ENCODE assay signal across 7 mouse cellular contexts in the genomic region with DNA sequence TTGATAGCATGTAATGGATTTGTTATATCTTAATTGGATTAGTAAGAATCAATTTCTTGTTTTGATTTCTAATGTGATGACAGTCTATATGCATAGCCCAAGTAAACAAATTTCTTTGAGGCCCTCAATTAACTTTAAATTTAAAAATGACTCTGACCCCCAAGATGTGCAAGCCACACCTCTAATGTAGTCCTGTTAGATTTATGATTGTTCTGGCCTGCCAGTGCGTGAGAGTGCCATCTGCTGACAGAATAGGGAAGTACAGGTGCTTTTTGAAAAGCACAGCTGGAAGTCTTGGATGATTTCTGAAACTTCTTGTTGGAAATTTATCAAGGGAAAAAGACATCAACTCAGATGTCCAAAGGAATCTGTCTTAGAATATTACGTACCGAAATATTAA.
DNase-seq lines count a peak whose midpoint lies in the region; ATAC-seq and TF ChIP-seq lines count a peak whose summit lies in the region.

No protein-coding gene starts in this region.

- TF ChIP-seq CTCF in heart, postnatal 0 days (IDR thresholded peaks at IDR 0.05; ENCODE audit: low read depth), result peak; percentile 86

- no peak overlapping the region for H3K9ac ChIP-seq in neural tube, embryonic 15.5 days (replicated peaks)
- no peak overlapping the region for H3K9ac ChIP-seq in heart, postnatal 0 days (replicated peaks; ENCODE audit: low read depth, low read length)
- no peak overlapping the region for H3K9ac ChIP-seq in limb, embryonic 11.5 days (ENCODE audit: low read length)

- no peaks in the 10 kb centered on the region for H3K27me3 ChIP-seq in neural tube, embryonic 15.5 days (replicated peaks)
- peaks cover 5% of the 10 kb centered on the region for H3K27me3 ChIP-seq in heart, postnatal 0 days (ENCODE audit: control insufficient read depth, insufficient read depth, low read length)
- no peaks in the 10 kb centered on the region for H3K27me3 ChIP-seq in limb, embryonic 11.5 days (ENCODE audit: control insufficient read depth, insufficient read depth, low read length)

- H3K27ac ChIP-seq in neural tube, embryonic 15.5 days (replicated peaks), result no peak overlapping the region
- H3K27ac ChIP-seq in heart, postnatal 0 days (ENCODE audit: low read depth), result no peak overlapping the region
- H3K27ac ChIP-seq in limb, embryonic 11.5 days (replicated peaks; ENCODE audit: low read depth, low read length), result no peak overlapping the region

- H3K4me2 ChIP-seq in neural tube, embryonic 15.5 days, result no peak overlapping the region
- no peak overlapping the region for H3K4me2 ChIP-seq in heart, postnatal 0 days (ENCODE audit: low read depth, low read length)
- H3K4me2 ChIP-seq in limb, embryonic 11.5 days (ENCODE audit: low read depth, severe bottlenecking), result no peak overlapping the region

- no peak overlapping the region for H3K4me3 ChIP-seq in neural tube, embryonic 15.5 days (replicated peaks)
- no peak overlapping the region for H3K4me3 ChIP-seq in heart, postnatal 0 days (ENCODE audit: low read depth, low read length)
- no peak overlapping the region for H3K4me3 ChIP-seq in limb, embryonic 11.5 days (ENCODE audit: low read depth, low read length)

- no peaks in the 10 kb centered on the region for H3K36me3 ChIP-seq in neural tube, embryonic 15.5 days
- H3K36me3 ChIP-seq in heart, postnatal 0 days (replicated peaks; ENCODE audit: control insufficient read depth, insufficient read depth, low read length), result no peaks in the 10 kb centered on the region
- no peaks in the 10 kb centered on the region for H3K36me3 ChIP-seq in limb, embryonic 11.5 days (ENCODE audit: control insufficient read depth, insufficient read depth, low read length)

- no peak for TF ChIP-seq EP300 in heart, postnatal 0 days (IDR thresholded peaks at IDR 0.05; ENCODE audit: low read depth)

- DNase-seq in neural tube, embryonic 10.5 days (ENCODE audit: extremely low spot score, low spot score), result peak; percentile 51
- DNase-seq in ZHBTc4 (ENCODE audit: low read depth, low spot score), result peak; percentile 65
- DNase-seq in cerebellum, adult 9-10 months, result peak; percentile 81
- peak; percentile 51 for DNase-seq in heart, postnatal 0 days (ENCODE audit: low spot score)
- DNase-seq in limb, embryonic 11.5 days (ENCODE audit: low spot score), result peak; percentile 78
- peak; percentile 73 for DNase-seq in right cerebral cortex, postnatal 4 days

- H3K4me1 ChIP-seq in neural tube, embryonic 15.5 days, result no peaks in the 10 kb centered on the region
- H3K4me1 ChIP-seq in heart, postnatal 0 days (ENCODE audit: control insufficient read depth, insufficient read depth), result peaks cover 6% of the 10 kb centered on the region; the same call in 1 of the 2 replicates
- H3K4me1 ChIP-seq in limb, embryonic 11.5 days (ENCODE audit: control insufficient read depth, insufficient read depth, low read length), result no peaks in the 10 kb centered on the region

- 59% methylated on average over 3 of the region's 3 CpGs for WGBS in neural tube, embryonic 15.5 days
- WGBS in heart, postnatal 0 days, result 28% methylated on average over 3 of the region's 3 CpGs
- 58% methylated on average over 3 of the region's 3 CpGs for WGBS in limb, embryonic 11.5 days

- ATAC-seq in neural tube, embryonic 15.5 days (ENCODE audit: low FRiP score), result no peak
- no peak for ATAC-seq in heart, postnatal 0 days (ENCODE audit: insufficient read depth, low read depth)
- no peak for ATAC-seq in limb, embryonic 11.5 days (ENCODE audit: insufficient number of reproducible peaks, low FRiP score, low TSS enrichment, low read depth)

- no peaks in the 10 kb centered on the region for H3K9me3 ChIP-seq in neural tube, embryonic 15.5 days (replicated peaks)
- no peaks in the 10 kb centered on the region for H3K9me3 ChIP-seq in heart, postnatal 0 days (replicated peaks; ENCODE audit: control insufficient read depth, low read length)
- H3K9me3 ChIP-seq in limb, embryonic 11.5 days (ENCODE audit: control insufficient read depth, low read length), result no peaks in the 10 kb centered on the region
